Mouse (Mus musculus) CH12.LX (cell line): ENCODE results near the gene Chd9. TPM values are rescaled to one million over a fixed set of nuclear protein-coding genes. Genes with fewer than 3 reads are reported as not detected.
A peak's percentile ranks its signal among the peaks of the same experiment; 100 is the strongest.

Source experiments
- DNase-seq: peaks from one replicate; pipeline ENCODE4 v3.0.0-alpha.2; 2013; ENCODE audit errors: extremely low read depth
- H3K27ac ChIP-seq: 2 replicates; pipeline ENCODE4 v1.5.1; 2012; ENCODE audit warnings: low read depth, mild to moderate bottlenecking, control low read depth, moderate library complexity; ENCODE audit not compliant: insufficient read depth
- H3K27me3 ChIP-seq: replicated peaks from 2 replicates; pipeline ENCODE3; 2012; ENCODE audit warnings: inconsistent platforms
- H3K36me3 ChIP-seq, 2 experiments: replicated peaks in 1 of 2; 2 replicates each; pipeline versions ENCODE3 to v1.6.1; 2012; ENCODE audit warnings: inconsistent platforms in 1 of 2, low read length in 1 of 2, mild to moderate bottlenecking in 1 of 2, mixed read lengths in 1 of 2, moderate library complexity in 1 of 2; ENCODE audit not compliant: control insufficient read depth in 1 of 2, insufficient read depth in 1 of 2
- H3K4me1 ChIP-seq, 2 experiments: 2 replicates each; pipeline ENCODE4 v1.6.1; 2012; ENCODE audit warnings: inconsistent platforms in 1 of 2, moderate library complexity in 1 of 2; ENCODE audit not compliant: insufficient read depth in 2 of 2, control insufficient read depth in 1 of 2
- H3K4me2 ChIP-seq: 2 replicates; pipeline ENCODE4 v1.6.1; 2012; ENCODE audit warnings: low read depth, mild to moderate bottlenecking, control low read depth; ENCODE audit not compliant: poor library complexity, insufficient read depth, severe bottlenecking
- H3K4me3 ChIP-seq, 3 experiments: fragments of 150-350 bp in 1 of 3; sonication (generic) in 1 of 3; replicated peaks in 1 of 3; 2 replicates each; pipeline versions ENCODE3 to v1.5.1; 2011 to 2012; ENCODE audit warnings: low read depth in 2 of 3, low read length in 2 of 3, mild to moderate bottlenecking in 2 of 3, moderate library complexity in 2 of 3, control low read depth in 1 of 3, improper control_type of control experiment in 1 of 3, inconsistent platforms in 1 of 3, mixed read lengths in 1 of 3; ENCODE audit not compliant: poor library complexity in 1 of 3
- H3K79me2 ChIP-seq: replicated peaks from 2 replicates; pipeline ENCODE4 v1.6.1; 2012; ENCODE audit warnings: mild to moderate bottlenecking, moderate library complexity; ENCODE audit not compliant: control insufficient read depth, poor library complexity, insufficient read depth, severe bottlenecking; ENCODE audit errors: extremely low read depth
- H3K9ac ChIP-seq: 2 replicates; pipeline ENCODE4 v1.6.1; 2012; ENCODE audit warnings: low read depth, mild to moderate bottlenecking, control low read depth, moderate library complexity; ENCODE audit not compliant: insufficient read depth
- H3K9me3 ChIP-seq: replicated peaks from 2 replicates; pipeline ENCODE3; 2012; ENCODE audit warnings: low read length, inconsistent platforms, mixed read lengths
- BHLHE40 ChIP-seq: IDR thresholded peaks from 2 replicates; pipeline ENCODE4 v1.6.1; 2011; ENCODE audit warnings: mild to moderate bottlenecking, low read depth, low read length, improper control_type of control experiment
- CHD1 ChIP-seq: IDR thresholded peaks from 2 replicates; pipeline ENCODE4 v1.6.1; 2012; ENCODE audit warnings: low read depth, low read length, improper control_type of control experiment, inconsistent platforms
- CHD2 ChIP-seq: IDR thresholded peaks from 2 replicates; pipeline ENCODE4 v1.6.1; 2011; ENCODE audit warnings: low read length, improper control_type of control experiment
- CTCF ChIP-seq, 2 experiments: IDR thresholded peaks in 1 of 2; conservative IDR thresholded peaks in 1 of 2; 2 replicates each; pipeline ENCODE4 v1.5.1; 2011 to 2012; ENCODE audit warnings: low read depth in 2 of 2, low read length in 2 of 2, improper control_type of control experiment in 1 of 2, inconsistent platforms in 1 of 2, mild to moderate bottlenecking in 1 of 2, moderate library complexity in 1 of 2
- ELF1 ChIP-seq: IDR thresholded peaks from 2 replicates; pipeline ENCODE4 v1.6.1; 2014; ENCODE audit warnings: low read depth, mild to moderate bottlenecking, inconsistent platforms, low read length, improper control_type of control experiment
- GABPA ChIP-seq: IDR thresholded peaks from 2 replicates; pipeline ENCODE4 v1.6.1; 2012; ENCODE audit warnings: low read depth, low read length, improper control_type of control experiment, inconsistent platforms; ENCODE audit not compliant: insufficient replicate concordance
- IRF4 ChIP-seq: IDR thresholded peaks from 2 replicates; pipeline ENCODE4 v1.6.1; 2014; ENCODE audit warnings: low read depth, mild to moderate bottlenecking, inconsistent platforms, low read length, improper control_type of control experiment
- JUND ChIP-seq: conservative IDR thresholded peaks from 2 replicates; pipeline ENCODE4 v1.6.1; 2011; ENCODE audit warnings: low read depth, low read length, improper control_type of control experiment
- KAT2A ChIP-seq: IDR thresholded peaks from 2 replicates; pipeline ENCODE4 v1.6.1; 2012; ENCODE audit warnings: low read length, improper control_type of control experiment, inconsistent platforms; ENCODE audit not compliant: insufficient replicate concordance
- MAFK ChIP-seq: IDR thresholded peaks from 2 replicates; pipeline ENCODE4 v1.6.1; 2011; ENCODE audit warnings: low read length, improper control_type of control experiment; ENCODE audit not compliant: insufficient replicate concordance
- MEF2A ChIP-seq: IDR thresholded peaks from 2 replicates; pipeline ENCODE4 v1.6.1; 2014; ENCODE audit warnings: low read depth, mild to moderate bottlenecking, inconsistent platforms, low read length, improper control_type of control experiment, borderline replicate concordance
- MXI1 ChIP-seq: IDR thresholded peaks from 2 replicates; pipeline ENCODE4 v1.6.1; 2011; ENCODE audit warnings: mild to moderate bottlenecking, low read depth, low read length, improper control_type of control experiment
- MYC ChIP-seq: IDR thresholded peaks from 2 replicates; pipeline ENCODE4 v1.6.1; 2011; ENCODE audit warnings: low read depth, mild to moderate bottlenecking, improper control_type of control experiment, low read length
- NRF1 ChIP-seq: IDR thresholded peaks from 2 replicates; pipeline ENCODE4 v1.6.1; 2014; ENCODE audit warnings: low read depth, mild to moderate bottlenecking, inconsistent platforms, low read length, improper control_type of control experiment, moderate library complexity
- PAX5 ChIP-seq: IDR thresholded peaks from 2 replicates; pipeline ENCODE4 v1.6.1; 2012; ENCODE audit warnings: low read length, inconsistent platforms, mixed read lengths
- POLR2AphosphoS2 ChIP-seq: IDR thresholded peaks from 2 replicates; pipeline ENCODE4 v1.6.1; 2011; ENCODE audit warnings: low read depth, low read length, improper control_type of control experiment
- RAD21 ChIP-seq: IDR thresholded peaks from 2 replicates; pipeline ENCODE4 v1.6.1; 2011; ENCODE audit warnings: low read depth, mild to moderate bottlenecking, low read length, improper control_type of control experiment, moderate library complexity
- SIN3A ChIP-seq: IDR thresholded peaks from 2 replicates; pipeline ENCODE4 v1.6.1; 2012; ENCODE audit warnings: low read length, improper control_type of control experiment, inconsistent platforms
- SMC3 ChIP-seq: IDR thresholded peaks from 2 replicates; pipeline ENCODE4 v1.6.1; 2011; ENCODE audit warnings: low read depth, low read length, improper control_type of control experiment
- TBP ChIP-seq: conservative IDR thresholded peaks from 2 replicates; pipeline ENCODE4 v1.6.1; 2011; ENCODE audit warnings: low read depth, low read length, improper control_type of control experiment
- ZC3H11A ChIP-seq: IDR thresholded peaks from 2 replicates; pipeline ENCODE4 v1.6.1; 2012; ENCODE audit warnings: low read depth, mild to moderate bottlenecking, inconsistent platforms, low read length, improper control_type of control experiment
- ZKSCAN1 ChIP-seq: IDR thresholded peaks from 2 replicates; pipeline ENCODE4 v1.6.1; 2012; ENCODE audit warnings: low read depth, inconsistent platforms, low read length, improper control_type of control experiment, borderline replicate concordance
- dilution Hi-C: fragments of 300-500 bp; cut with MboI; formaldehyde crosslinking; loops from 2 replicates; pipeline ENCODE4 v1.14.3; 2020; ENCODE audit warnings: low sequenced_read_pairs; ENCODE audit not compliant: extremely low pct_unique_long_range_greater_than_20kb, extremely low pct_ligation_motif_present
- in situ Hi-C: fragments of 300-500 bp; cut with MboI; formaldehyde crosslinking; loops from 3 replicates; pipeline ENCODE4 v1.14.3; 2019; ENCODE audit warnings: low sequenced_read_pairs, low pct_ligation_motif_present, low pct_unique_long_range_greater_than_20kb, mixed read lengths
- polyA plus RNA-seq: library from polyadenylated mRNA; unstranded; fragments of >175 nt; gene quantifications from 2 replicates; pipeline ENCODE4 v1.2.1, GENCODE M21; 2012; ENCODE audit warnings: low read depth; ENCODE audit not compliant: insufficient read length
- total RNA-seq, 2 experiments: library from RNA; depleted of rRNA; stranded (reverse); fragments of 300-350 nt in 1 of 2; fragments of >200 nt in 1 of 2; gene quantifications; 2 replicates each; pipeline ENCODE4 v1.2.3; 2012 to 2014

The Chd9 gene
- total and polyA plus RNA-seq, 3 experiments = 12.7 to 188 (median 15.1) TPM

DNA sequence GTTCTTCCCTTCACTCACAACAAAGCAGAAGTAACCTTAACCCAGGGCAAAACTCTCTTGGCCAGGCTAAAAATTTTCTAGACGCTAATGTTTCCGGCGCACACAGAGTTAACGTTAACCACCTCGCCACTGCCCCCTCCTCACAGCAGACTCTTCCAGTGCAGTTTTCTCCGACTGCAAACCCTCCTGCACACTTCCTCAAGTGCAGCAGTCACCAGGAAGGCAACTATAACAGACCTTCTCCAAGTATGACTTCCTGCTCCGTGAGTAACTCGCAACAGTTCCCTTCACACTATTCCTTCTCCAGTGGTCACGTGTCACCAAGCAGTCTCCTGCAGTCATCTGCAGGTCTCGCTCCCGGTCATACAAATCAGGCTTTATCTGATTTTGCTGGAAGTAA, 104.8 kb downstream of the Chd9 start:
- Histone ChIP-seq H3K27ac (no peak overlapping the region), H3K36me3 (peaks cover 16 to 21% of the 10 kb centered on the region in 2 experiments), H3K9me3 (no peaks in the 10 kb centered on the region), H3K79me2 (0 out of 2 replicates have a peak, but pooled peaks cover 4% of the 10 kb centered on the region), H3K4me2 (no peak overlapping the region), H3K4me1 (peaks cover 0 to 24% of the 10 kb centered on the region in 2 experiments; a peak in 3 of 4 replicates), H3K4me3 (no peak overlapping the region), H3K9ac (no peak overlapping the region), H3K27me3 (no peaks in the 10 kb centered on the region)
- dilution Hi-C loops (no loop called here), in situ Hi-C loops (no loop called here)
- no peak for DNase-seq
- TF ChIP-seq TBP = no peak
- no peak for TF ChIP-seq GABPA
- TF ChIP-seq ELF1 = no peak
- no peak for TF ChIP-seq MXI1
- TF ChIP-seq ZKSCAN1 = no peak

DNA sequence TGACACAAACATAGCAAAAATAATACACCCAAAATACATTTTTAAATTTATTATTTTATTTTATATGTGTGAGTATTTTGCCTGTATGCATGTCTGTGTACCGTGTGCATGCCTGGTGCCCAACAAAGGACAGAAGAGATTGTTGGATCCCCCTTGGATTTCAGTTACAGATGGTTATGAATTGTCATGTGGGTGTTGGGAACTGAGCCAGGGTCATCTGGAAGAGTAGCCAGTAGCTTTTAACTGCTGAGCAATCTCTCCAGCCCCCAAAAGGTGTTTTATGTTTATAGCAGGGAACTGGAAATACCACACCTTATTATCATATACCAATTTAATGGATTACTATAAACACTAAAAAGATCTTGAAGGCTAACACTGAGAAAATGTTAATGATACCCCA, 106.6 kb downstream of the Chd9 start:
- peaks cover 0 to 17% of the 10 kb centered on the region in 2 experiments; a peak in 2 of 4 replicates for H3K4me1 ChIP-seq
- H3K79me2 ChIP-seq = 0 out of 2 replicates have a peak, but pooled peaks cover 2% of the 10 kb centered on the region
- in situ Hi-C loops = no loop called here
- dilution Hi-C loops = no loop called here
- TF ChIP-seq CHD1 (no peak), JUND (no peak), KAT2A (no peak), MAFK (no peak), NRF1 (no peak)
- no peaks in the 10 kb centered on the region for H3K9me3 ChIP-seq
- H3K4me3 ChIP-seq = no peak overlapping the region
- peaks cover 16 to 27% of the 10 kb centered on the region in 2 experiments for H3K36me3 ChIP-seq
- H3K27ac ChIP-seq = no peak overlapping the region
- no peak for DNase-seq
- H3K4me2 ChIP-seq = no peak overlapping the region
- no peaks in the 10 kb centered on the region for H3K27me3 ChIP-seq
- H3K9ac ChIP-seq = no peak overlapping the region

DNA sequence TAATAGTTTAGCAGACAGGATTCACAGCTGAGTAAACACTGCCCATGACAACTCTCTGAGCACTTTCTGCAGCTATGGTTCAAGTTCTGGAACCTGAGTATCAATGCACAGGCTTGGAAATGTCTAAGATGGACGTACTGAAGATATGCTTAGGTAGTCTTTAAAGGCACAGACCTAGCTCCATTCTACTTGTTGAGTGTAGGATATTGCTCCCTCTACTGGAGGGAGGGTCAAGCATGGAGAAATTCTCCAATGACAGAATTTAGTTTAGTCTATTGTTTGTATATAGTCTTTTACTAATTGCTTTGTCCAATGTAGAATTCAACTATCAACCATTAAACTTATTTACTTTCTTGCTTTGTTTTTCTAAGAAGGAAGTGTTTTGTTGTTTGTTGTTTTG, 108.7 kb downstream of the Chd9 start:
- Histone ChIP-seq H3K36me3 (peaks cover 16 to 27% of the 10 kb centered on the region in 2 experiments), H3K9ac (no peak overlapping the region), H3K9me3 (no peaks in the 10 kb centered on the region), H3K4me3 (no peak overlapping the region), H3K4me1 (peaks cover 3 to 25% of the 10 kb centered on the region in 2 experiments), H3K27ac (no peak overlapping the region), H3K4me2 (no peak overlapping the region), H3K79me2 (0 out of 2 replicates have a peak, but pooled peaks cover 2% of the 10 kb centered on the region), H3K27me3 (no peaks in the 10 kb centered on the region)
- dilution Hi-C loops = no loop called here
- in situ Hi-C loops = no loop called here
- no peak for TF ChIP-seq PAX5
- no peak for TF ChIP-seq POLR2AphosphoS2
- TF ChIP-seq CHD2 = no peak
- TF ChIP-seq BHLHE40 = no peak
- TF ChIP-seq NRF1 = no peak
- TF ChIP-seq RAD21 = peak; percentile 67
- peak; percentile 81 for TF ChIP-seq SMC3
- TF ChIP-seq MYC = no peak
- no peak for TF ChIP-seq MEF2A
- no peak for TF ChIP-seq SIN3A
- TF ChIP-seq CTCF (conservative IDR thresholded peaks at IDR 0.05 in 1 of 2, IDR thresholded peaks at IDR 0.05 in 1 of 2; ENCODE audit: low read depth in 2 of 2, low read length in 2 of 2) = peak; percentile 25 to 79
- no peak for TF ChIP-seq KAT2A
- TF ChIP-seq ZC3H11A = no peak; the same call in 1 of the 2 replicates
- no peak for TF ChIP-seq IRF4
- peak; percentile 51 for DNase-seq
